Mouse (Mus musculus): ENCODE data around the gene Prkce. TPM values are rescaled to one million over a fixed set of nuclear protein-coding genes. Genes with fewer than 3 reads are reported as not detected.

The Prkce gene
- total RNA-seq, 2 experiments from 2014 or later: 253 to 257 TPM

DNA sequence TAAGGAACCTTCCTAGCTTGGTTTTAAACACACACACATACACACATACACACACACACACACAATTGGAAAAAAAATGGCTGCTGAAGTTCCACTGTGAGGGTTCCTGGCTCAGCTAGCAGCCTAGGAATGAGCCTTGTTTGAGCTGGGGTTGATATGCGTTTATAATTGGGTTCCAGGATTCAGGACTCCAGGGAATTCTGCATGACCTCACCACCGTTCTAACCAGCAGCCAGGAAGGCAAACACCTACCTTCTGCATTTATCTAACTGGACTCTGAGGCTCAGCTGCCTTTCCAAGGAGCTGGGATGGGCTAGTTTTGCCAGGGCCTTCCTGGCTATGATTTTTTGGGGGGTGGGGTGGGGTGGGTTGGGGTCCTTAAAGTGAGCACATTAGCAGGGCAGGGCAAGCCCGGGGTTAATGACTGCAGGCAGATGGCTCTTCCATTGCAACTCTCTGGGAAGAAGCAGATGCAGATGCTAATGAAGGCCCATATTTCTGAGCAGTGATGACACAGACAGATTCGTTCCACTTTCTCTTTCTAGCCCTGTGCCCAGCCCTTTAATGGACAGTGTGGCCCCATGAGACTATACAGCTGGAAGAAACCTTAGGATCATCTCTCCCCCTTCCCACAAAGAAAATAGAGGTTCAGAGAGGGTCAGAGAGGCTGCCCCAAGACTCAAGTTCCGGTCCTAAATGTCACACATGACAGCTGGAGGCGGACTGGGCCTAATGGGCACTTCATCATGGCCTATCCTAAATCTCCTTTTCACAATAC lies 156.5 kb downstream of the Prkce start:
- intact Hi-C loops (cut with DNase I): no loop called here
- no peak for DNase-seq

DNA sequence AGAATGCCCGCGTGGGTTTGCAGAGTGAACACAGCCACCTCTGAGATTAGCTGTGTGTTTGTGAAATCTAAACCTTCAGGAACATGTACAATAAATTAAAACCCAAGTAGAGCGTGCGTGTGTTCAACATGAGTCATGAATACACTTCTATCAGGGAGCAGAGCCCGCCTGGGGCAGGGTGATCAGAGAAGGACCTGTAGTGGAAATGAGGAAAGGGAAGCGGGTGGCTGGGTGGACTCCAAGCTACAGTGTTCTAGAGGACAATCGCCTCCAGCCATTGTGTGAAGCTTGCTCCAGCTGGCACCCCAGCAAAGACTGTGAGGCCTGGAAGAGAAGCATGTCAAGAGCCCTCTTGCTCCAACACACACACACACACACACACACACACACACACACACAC lies 157.2 kb downstream of the Prkce start:
- intact Hi-C loops (cut with DNase I): no loop called here

DNA sequence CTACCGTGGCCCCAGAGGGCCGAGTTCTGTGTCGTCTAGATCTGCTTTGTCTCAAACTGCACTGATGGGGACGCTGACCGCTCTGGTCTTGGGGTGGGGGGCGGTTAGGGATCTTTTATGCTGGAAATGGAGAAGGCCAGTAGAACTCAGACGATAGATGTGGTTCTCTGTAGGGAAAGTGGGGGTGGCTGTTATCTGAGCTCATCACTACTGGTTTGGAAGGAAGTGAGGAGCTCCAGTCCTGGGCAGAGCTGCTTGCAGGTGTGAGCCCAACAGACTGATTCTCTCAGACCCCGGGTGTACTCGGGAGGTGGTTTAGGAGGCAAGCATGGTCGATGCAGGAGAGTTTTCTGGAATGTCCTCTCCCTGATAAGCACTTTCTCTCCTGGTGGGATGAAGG lies 157.7 kb downstream of the Prkce start:
- intact Hi-C loops (cut with DNase I): no loop called here
- DNase-seq: no peak

More for the DNA sequence above, 157.2 kb downstream of the Prkce start:
- no peak for DNase-seq

DNA sequence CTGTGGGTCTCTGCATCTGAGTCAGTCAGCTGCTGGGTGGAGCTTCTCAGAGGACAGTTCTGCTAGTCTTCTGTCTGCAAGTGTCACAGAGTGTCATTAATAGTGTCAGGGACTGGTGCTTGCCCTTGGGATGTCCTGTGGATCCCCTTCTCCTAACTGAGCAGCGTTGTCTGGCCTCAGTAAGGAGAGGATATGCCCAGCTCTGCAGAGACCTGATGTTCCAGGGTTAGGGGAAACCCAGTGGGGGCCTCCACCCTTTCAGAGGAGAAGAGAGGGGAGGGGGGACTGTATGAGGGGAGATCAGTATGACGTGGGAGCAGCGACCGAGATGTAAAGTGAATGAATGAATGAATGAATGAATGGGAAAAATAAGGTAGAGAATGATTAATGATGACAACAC lies 160.4 kb downstream of the Prkce start:
- intact Hi-C loops (cut with DNase I): no loop called here
- no peak for DNase-seq

DNA sequence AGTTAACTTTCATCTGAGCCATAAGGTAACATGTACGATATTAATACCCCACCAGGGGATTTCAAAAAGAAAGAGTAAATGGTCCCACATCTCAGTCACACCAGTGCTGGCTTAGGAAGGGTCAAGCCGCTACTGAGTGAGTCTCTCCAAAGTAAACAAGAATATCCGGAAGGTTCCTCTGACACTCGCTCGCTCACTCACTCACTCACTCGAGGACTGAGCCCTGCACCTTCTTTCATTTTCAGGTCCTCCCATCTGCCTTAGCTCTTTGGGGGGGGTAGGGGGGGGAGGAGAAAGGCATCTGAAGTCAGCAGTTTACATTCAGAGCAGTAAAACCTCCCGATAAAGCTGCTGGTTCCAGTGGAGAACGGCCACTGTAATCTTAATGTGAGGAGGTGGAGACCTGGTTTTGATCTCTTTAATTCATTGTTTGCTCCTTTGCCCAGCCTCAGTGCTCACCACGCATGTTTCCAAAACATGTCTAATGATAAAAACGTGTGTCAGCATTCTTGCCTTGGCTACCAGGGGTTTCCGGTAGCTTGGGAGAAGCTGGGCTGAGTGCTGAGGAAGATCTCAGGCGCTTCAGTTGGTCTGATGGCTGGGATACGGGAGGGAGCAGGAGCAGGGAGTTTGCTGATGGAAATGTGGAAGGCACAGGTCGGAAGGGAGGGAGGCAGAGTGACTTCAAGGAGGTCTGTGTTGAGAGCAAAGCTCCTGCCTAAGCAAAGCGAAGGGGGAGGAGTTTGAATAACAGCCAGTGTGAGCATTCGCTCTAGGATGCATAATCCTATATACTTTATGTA lies 161.9 kb downstream of the Prkce start:
- intact Hi-C loops (cut with DNase I): no loop called here

DNA sequence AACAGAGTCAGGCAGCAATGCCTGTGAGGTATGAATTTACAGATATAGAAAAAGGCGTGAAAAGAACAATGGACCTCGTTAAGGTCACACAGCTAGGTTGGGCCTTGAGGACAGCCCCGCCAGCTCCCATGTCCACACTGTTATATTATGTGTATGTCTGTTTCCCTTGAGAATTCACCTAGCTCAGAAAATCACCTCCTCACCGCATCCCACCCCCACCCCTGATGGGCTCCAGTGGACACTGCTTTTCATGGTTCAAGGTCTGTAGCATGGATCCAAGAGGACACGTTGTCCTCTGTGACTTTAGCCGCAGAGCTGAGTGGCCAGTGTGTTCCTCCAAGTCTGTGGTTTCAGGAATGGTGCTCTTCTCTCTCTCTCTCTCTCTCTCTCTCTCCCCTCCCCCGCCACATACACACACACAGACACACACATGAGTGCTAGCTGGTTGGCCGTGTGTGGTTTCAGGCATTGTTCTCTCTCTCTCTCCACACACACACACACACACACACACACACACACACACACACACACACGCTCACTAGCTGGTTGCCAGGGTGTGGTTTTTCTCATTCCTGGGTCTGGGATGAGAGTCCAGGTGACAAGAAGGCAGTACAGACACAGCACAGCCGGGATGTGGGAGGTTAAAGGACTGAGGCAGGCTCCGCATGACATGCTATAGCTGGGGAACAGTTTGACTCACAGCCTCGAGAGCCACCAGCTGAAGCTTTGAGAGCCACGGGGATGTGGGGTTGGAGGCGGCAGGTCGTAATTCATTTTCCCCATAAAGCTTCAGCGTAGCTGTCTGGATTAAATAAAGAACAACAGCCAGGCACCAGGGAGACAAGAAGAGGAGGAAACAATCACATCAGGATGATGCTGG lies 162.7 kb downstream of the Prkce start:
- no peak for DNase-seq
- intact Hi-C loops (cut with DNase I): no loop called here

More for the DNA sequence above, 161.9 kb downstream of the Prkce start:
- DNase-seq: no peak

DNA sequence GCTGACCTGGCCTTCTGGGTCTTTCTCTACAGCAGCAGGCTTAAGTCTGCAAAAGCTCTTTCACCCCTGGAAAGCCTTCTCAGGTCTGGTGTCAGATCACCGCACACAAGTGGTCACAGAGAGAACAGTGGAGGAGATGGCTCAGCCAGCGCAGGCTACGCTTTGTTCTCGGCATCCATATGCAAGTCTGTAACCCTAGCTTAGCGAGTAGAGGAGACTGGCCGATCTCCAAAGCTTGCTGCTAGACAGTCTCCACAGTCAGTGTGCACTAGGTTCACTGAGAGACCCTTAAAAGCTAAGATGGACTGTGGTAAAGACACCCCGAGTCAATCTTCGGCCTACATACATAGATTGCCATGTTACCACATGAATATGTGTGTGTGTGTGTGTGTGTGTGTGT lies 164.2 kb downstream of the Prkce start:
- no peak for DNase-seq
- intact Hi-C loops (cut with DNase I): no loop called here

DNA sequence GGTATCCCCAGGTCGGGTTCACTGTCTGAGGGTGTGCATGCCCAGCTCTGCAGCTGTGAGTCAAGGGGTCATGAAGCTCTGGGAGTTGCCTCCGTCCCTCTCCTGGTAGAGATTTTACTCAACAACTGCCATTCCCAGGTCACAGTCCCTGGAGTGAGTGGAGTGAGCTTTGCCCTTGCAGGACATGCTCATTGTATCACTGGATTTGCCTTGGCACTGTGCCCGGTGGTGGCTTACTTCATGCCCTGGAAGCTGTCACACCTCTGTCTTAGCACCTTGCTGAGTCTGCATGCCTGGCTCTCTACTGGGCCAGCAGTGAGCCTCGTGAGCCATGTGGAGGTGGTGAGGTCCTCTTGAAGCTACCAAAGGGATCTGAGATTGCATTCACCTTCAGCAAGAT lies 167.4 kb downstream of the Prkce start:
- intact Hi-C loops (cut with DNase I): no loop called here
- DNase-seq: no peak

DNA sequence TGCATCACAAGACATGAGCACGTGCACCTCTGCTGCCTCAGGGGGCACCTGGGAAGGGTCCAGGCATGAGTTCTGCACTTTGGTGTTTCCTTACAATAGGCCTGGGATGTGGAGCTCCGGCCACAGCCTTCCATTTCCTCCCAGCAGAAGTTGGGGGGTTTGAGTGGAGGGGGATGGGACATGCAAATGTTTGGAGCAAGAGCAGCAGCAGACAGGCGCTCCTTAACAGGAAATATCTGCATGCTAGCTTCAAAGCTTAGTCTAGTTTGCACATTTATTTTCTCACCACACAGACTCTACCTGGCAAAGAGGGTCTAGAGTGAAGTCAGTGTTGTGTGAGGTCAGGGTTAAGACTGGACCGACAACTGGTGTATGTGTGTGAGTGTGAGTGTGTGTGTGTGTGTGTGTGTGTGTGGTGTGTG lies 169.1 kb downstream of the Prkce start:
- no peak for DNase-seq
- intact Hi-C loops (cut with DNase I): no loop called here

DNA sequence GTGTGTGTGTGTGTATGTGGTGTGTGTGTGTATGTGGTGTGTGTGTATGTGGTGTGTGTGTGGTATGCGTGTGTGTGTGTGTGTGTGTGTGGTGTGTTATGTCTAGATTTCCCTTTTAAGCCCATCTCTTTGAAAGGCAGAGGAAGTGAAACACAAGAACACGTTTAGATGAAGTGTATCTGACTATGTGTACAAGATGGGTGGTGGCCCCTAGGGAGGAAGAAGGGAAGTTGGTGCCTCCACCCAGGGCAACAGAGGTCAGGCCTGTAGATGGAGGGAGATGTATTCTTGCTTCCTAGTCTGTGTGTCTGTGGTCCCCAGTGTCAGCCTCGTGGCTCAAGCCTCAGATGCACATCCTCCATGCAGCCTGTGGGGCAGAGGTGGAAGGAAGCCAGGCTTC lies 169.5 kb downstream of the Prkce start:
- intact Hi-C loops (cut with DNase I): no loop called here
- DNase-seq: no peak

DNA sequence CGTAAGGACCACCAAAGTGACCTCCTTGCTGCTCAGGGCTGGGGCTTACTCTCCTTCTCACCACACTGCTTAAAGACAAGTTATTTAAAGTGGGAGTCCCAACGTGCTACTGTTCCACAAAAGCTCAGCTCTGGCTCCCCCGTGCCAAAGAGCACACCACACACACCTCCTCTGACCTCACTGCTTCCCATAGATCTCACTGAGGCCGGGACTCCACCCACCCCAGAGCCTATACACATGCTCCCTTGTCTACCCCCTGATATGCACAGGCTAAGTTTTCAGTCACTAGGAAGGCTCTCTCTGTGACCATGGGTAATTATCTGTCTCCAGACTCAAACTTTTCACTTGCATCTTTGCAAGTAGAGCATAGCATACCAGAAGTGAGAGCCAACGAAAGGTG lies 170.7 kb downstream of the Prkce start:
- no peak for DNase-seq
- intact Hi-C loops (cut with DNase I): no loop called here

DNA sequence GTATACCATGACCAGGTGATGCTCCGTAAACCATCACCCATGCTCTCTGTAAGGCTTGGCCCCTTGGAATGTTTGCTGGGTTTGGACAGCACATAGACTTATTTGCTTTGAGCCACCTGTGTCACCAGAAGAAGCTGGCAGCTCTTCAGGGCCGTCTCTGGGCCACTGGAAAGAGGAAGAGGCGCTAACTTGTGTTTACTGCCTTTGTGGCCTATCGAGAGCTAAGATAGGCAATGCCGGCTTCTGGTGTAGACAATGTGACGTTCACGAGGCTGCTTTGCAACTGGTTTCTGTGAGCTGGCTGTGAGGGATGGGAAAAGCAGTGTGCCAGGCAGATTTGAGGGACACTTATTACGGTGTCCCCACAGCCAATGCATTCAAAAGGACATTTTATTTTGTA lies 176.4 kb downstream of the Prkce start:
- DNase-seq: no peak
- intact Hi-C loops (cut with DNase I): no loop called here

DNA sequence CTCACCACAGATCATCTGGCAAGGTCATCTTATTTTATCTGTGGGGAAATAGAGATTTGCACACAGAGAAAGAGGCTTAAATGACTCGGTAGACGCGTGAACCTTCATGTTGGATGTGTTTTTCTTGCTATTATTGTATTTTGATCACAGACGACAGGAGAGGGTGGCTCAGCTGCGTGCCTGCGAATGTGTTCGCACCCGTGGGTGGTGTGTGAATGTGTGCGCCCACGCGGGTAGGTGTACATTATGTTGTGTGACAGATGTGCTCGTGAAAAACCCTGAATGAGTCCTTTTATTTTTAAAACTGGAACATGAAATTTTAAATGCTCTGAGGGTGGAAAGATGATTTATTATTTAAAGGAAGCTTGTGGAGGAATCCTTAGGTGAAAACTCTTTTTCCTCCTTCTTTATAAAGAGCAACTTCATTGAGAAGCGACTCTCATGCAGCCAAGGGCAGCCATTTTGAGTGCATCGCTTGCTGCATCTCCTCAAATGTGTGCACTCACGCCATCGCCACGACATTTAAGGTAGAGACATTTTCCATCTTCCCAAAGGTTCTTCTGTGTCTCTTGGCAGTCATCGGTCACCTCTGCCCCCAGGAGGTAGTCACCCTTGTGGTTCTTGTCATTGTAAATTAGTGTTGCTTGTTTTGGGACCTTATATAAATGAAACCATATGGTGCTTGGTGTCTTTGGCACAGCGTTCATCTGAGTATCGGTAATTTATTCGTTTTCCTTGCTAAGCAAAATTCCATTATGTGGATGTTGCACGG lies 177.8 kb downstream of the Prkce start:
- intact Hi-C loops (cut with DNase I): no loop called here
- peak; percentile 44 for DNase-seq

DNA sequence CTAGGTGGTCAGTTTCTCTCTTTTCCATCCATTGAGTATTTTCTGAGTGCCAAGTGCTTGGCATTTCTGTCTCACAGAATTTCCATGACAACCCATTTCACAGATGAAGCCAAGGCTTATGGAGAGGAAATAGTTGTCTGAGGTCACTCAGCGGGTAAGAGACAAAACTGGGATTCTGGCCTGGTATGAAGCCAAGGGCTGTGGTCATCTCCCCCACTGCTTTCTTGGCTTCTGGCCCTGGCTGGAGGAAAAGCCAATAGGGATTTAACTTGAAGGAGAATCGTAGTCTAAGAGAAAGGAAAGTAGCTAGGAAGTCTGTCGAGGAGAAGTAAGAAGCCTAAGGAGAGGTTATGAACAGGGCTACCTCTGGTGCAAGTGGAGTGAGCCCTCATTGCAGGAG lies 182.7 kb downstream of the Prkce start:
- intact Hi-C loops (cut with DNase I): no loop called here
- peak; percentile 80 for DNase-seq

DNA sequence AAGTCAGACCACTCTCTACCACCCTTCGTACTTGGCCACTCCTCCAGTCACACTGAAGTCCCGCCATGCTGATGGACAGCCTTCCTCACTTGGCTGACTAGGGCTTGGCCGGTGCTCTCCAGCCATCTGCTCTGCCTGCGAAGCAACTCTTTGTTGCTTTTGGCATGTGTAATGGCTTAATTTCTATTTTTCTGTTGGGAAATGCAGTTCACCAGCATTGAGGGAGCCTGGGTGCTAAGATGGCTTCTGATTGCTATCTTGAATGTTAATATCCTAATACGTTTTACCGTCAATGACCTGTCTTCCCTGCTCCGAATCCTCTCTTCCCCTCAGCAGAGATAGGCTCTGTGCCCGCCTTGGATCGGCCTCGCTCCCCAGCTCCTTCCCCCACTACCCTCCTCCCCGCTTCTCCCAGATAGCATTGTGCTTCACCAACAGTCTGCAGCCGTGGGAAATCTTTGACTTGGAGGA lies 183.2 kb downstream of the Prkce start:
- intact Hi-C loops (cut with DNase I): no loop called here
- DNase-seq: peak; percentile 74

DNA sequence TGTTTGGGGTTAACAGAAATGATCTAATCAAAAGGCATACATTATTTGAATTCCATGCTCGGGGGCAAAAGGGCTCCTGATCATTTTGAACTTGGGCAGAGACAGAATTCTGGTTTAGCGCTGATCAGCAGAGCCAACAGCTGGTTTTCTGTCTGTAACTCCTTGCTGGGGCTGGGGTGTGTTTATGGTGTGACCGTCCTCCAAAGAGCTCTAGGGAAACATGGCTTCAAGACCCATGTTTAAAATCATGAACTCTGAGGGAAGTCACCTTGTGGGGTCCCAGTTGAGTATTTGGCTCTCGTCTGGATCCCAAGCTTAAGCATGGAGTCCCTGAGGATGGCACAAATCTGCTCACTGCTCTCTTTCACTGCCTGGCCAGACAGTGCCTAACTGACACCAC lies 183.7 kb downstream of the Prkce start:
- intact Hi-C loops (cut with DNase I): no loop called here
- DNase-seq: no peak

DNA sequence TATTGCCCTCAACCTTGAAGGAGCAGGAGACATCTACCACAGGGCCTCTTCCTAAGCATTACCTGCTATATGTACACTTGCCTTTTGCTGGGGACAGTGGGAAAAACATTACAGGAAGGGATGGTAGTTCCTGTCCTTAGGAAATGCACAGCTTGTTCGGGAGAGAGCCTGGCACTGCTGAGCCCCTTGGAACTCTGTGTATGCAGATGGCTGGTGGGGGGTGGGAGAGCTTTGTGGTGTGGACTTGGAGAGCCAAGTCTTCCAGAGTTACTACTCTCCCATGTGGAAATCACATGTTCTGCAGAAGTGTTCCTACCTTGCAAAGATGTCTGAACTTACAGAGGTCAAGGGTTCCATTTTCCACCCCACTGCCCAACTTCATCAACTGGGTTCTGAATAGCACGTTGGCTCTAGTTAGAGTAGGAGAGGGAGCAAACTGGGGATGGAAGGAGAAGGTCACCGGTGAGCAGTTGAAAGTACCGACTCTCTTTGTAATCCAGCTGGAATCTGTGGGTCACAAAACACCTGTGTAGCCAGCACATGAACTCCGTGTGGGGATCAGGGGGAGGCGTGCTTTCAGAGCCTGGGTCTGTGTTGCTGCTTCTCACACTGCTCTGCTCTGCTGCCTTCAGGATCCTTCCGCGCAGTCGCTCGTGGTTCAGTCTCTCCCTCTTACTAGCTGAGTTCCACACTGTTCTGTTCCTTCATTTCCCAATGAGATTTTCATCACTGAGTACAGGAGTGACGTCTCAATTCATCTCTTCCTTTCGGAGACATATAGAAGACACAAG lies 184.9 kb downstream of the Prkce start:
- intact Hi-C loops (cut with DNase I): no loop called here
- DNase-seq: peak; percentile 73

DNA sequence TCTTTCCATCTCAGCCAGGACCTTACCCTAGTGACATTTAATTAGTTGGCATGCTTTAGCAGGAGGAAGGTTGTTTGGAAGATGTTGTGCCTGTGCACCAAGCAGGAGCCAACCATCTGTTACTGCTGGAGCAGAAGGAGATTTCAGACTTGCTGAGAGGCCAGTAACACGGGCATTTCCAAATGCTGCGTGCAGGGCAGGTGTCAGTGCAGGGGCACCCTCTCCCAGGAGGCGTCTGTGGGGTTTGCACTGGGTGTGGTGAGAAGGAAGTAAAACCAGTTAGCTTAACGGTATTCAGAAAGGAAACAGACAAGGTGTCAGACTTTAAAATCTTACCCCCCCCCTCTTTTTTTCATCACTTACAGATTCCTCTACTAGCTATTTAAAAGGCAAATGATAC lies 186.1 kb downstream of the Prkce start:
- intact Hi-C loops (cut with DNase I): no loop called here
- peak; percentile 60 for DNase-seq

DNA sequence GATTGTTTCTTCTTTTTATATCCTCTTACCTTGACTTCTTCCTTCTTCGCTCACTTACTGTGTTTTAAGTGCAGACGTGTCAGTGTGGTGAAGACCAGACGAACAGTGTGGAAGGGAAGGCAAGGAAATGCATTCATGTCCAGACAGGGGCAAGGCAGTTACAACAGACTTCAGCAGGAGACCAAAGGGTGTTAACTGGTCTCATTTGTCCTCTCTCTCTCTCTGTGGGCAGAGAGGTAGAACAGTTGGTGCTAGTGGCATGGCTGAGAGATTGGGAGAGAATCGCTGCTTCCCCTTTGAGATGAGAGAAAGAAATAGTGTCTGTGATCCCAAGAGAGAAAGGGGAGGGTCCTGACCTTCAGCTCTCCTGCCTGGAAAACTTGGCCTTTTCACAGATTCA lies 186.5 kb downstream of the Prkce start:
- intact Hi-C loops (cut with DNase I): no loop called here
- no peak for DNase-seq

DNA sequence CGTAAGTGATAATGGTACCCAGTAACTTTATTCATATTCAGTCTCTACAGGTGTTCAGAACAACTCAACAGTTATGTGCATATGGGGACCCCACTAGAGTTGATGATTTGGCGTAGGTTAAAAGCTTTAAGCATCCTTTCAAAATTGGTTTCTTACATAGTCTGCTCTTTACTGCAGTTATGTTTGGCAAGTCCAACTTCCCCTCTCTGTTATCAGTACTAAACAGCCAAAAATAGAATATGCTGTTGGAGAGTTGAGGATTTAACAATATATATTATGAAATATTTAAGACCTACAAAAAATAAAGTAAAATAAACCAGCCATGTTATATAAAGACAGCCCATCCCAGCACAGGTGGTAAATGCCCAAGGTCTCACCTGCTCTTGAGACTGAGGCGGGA lies 187.3 kb downstream of the Prkce start:
- DNase-seq: no peak
- intact Hi-C loops (cut with DNase I): no loop called here

All from left cerebral cortex, postnatal 4 days (tissue).